Mouse (Mus musculus): Measurements from ENCODE around the gene Gm21304. TPM values are rescaled to one million over a fixed set of nuclear protein-coding genes. Genes with fewer than 3 reads are reported as not detected.

Gm21304 gene
- polyA plus RNA-seq, 1 experiment from 2014 or later, result not detected

Other genes with a start within 250 kb of the Gm21304 start
- gene Gm21293, start 25.5 kb upstream of the Gm21304 start, polyA plus RNA-seq (2015; fragmentation: Nextera tagmentation; extraction: Ambion mirVana), result not detected in 2 replicates
- gene Gm6763, start 17.0 kb upstream of the Gm21304 start, polyA plus RNA-seq (2015; fragmentation: Nextera tagmentation; extraction: Ambion mirVana), result not detected in 2 replicates
- not detected in 2 replicates for gene Gm8764, start 8.5 kb upstream of the Gm21304 start, polyA plus RNA-seq (2015; fragmentation: Nextera tagmentation; extraction: Ambion mirVana)
- not detected in 2 replicates for gene Gm21312, start 8.5 kb downstream of the Gm21304 start, polyA plus RNA-seq (2015; fragmentation: Nextera tagmentation; extraction: Ambion mirVana)
- gene Gm20765, start 17.0 kb downstream of the Gm21304 start, polyA plus RNA-seq (2015; fragmentation: Nextera tagmentation; extraction: Ambion mirVana), result not detected in 2 replicates
- gene Gm4340, start 25.5 kb downstream of the Gm21304 start, polyA plus RNA-seq (2015; fragmentation: Nextera tagmentation; extraction: Ambion mirVana), result not detected in 2 replicates

Data from liver, embryonic 13.5 days (tissue).